Mouse (Mus musculus): Measurements from ENCODE around the gene Cobl.

Gene Cobl

DNA sequence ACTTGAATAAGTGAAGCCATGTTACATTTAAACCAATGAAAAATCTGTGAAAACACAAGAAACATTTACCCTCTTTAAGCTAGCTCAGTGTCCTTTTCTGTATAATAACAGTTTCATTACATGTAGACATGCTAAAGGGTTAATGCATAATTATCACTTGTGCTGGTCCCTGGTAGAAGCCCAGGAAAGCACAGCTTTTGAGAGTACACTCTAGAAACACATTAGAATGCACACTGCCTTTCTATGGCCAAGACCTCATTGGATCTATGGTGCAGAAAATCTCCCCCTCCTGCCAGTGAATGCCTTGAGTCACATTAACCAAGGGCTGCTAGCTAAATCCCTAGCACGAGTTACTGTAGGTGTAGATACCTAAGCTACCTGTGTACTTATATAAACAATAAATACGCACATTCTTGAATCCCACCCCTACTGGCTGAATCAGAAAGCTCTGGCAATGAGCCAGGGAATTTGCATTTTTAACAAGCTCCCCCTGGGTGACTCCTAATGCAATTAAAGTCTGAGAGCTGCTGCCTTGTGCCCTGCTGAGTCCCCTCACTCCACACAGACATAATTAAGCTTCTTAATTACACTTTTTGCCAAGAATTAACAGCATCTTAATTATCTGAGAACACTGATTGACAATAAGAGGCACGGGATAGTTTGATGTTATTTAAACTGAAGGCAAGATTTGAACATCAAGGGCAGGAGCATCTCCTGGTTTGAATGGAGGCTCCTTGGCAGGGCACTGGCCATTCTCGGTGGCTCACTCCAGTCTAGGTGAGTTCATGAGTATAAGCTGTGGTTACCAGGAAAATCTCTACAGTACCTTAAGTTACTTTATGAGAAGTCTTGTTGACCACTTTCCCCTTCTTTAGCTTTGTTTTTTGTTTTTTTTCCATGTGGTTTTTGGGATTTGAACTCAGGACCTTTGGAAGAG is 244.9 kb downstream of the Cobl start:
- DNase-seq (ENCODE audit: low read depth), result no peak

DNA sequence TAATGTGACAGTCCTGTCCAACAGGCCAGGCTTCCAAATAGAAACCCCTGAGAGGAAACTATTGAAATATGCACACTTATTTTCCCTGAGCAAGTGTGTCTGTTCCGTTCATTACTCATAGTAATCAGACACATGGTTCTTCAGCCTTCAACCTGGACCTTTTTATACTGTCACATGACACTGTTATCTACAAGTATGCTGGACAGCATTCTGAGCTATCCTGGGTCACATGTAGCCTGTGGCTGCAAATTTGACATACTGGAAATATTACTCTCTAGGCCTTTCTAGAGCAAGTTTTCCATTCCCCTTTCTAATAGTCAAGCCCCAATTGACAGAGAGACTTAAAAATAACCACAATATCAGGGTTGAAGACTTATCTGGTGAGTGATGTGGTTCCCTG is 247.9 kb downstream of the Cobl start:
- DNase-seq (ENCODE audit: low read depth), result no peak

DNA sequence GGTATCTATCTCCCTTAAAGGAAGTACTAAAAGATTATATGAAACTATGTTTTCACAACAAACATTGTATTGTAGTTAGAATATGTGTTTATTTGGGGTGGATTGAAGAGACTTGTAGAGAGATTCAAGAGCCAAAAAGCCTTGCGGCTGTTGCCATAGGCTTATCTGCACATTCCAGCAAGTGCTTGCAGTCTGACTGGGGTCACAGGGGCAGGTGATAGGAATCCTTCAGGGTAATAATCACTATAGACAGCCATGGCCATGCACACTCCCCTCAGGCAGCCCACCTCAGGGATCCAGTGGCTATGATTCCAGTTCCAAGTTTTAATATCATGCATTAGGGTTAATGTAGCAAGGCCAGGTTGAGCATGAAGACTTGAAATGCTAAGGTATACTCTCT is 249.2 kb downstream of the Cobl start:
- no peak for DNase-seq (ENCODE audit: low read depth)

DNA sequence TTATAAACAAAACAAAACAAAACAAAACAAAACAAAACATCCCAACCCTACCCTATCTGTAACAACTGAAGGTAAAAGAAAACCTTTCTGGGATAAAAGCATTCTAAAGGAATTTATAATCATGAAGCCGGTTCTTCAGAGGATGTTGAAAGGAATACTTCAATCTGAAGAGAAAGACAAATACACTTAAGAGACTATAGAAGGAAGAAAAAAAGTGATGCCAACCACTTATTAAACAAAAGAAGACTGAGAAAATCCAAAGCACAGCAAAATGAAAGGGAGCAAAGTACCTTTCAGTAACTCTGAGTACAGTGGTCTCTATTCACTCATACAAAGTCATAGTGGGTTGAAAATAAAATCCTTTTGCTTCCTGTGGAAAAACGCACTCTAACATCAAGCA is 256.2 kb downstream of the Cobl start:
- no peak for DNase-seq (ENCODE audit: low read depth)

DNA sequence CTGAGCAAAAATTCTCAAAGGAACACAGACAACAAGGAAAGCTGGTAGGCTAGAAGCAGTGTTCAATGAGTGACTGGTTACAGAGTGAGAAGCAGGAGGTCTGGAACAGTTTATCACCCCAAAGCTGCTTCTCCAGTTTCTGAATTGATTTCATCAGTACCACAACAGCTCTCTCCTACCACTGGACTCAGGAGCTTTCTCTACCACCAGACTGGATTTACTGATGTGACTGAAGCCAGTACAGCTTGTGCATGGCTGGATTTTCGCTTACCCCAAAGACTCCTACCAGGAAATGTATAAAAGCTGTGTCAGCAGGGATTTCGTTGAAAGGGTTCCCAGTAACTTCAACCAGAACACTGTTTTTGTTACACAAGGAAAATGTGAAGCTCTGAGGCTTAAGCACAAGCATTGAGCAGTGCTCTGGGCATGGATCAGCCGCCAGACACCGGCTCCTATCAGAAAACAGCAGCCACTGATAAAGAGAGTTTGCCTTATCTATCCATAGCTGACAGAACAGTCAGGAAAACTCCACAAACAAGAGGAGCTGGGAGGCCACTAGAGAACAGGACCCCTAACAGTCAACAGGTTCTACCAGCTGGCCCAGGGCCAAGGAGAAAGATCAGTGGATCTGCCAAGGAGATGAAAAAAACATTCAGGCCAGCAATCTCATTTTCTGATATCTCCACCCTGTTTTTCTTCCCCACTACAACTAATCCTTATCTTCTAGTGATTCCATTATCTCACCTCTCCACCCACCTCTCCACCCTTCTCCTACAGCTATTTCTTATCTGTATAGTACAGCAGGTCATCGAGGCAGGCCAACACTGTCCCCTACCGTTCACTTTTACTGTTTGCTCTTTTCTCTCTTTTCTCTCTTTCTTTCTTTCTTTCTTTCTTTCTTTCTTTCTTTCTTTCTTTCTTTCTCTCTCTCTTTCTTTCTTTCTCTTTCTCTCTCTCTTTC is 259.3 kb downstream of the Cobl start:
- peak; percentile 35 for DNase-seq (ENCODE audit: low read depth)

DNA sequence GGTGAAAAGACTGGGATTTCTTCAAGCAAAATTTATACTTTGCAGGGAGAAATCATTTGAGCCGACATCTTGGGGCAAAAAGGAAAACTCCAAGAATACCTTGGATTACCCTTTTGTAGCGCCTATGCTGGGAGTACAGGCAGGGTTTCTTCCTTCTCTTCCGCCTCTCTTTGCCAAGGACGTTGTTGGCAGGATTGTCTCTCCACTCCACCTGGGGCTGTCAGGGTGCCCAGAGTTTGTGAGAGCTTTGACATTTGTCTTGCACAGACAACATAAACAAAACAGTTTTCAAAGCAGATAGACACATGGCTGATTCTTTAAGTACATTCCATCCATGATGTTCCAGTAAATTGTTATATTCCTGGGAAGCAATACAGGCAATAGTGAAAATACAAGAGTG is 265.3 kb downstream of the Cobl start:
- DNase-seq (ENCODE audit: low read depth), result no peak

DNA sequence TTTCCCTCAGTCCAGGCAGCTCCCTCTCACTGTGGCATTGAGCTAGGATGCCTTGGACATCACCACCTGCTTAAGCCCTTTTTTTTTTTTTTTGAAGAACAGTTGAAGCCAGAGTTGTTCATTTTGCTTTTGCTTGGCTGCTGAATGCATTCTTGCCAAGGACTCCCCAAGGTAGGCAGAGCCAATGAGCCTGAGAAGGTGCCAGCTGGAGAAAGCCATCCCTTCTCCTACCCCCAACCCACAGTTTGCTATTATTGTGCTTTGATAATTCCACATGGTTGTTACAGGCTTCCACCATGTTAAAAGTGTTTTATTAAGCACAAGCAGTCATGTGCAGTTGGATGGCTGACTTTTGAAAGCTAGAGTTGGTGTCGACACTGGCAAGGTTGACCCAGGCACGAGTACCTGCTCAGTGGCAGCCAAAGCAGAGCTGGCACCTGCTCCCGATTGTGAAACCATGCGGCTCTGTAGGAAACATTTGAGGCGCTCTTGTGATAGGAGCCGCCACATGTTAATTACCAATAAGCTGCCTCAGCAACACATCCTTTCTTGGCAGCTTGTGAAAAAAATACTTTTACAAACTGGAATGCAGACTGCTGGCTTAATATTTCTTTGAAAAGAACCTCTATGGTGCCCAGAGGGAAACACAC is 265.9 kb downstream of the Cobl start:
- no peak for DNase-seq (ENCODE audit: low read depth)

DNA sequence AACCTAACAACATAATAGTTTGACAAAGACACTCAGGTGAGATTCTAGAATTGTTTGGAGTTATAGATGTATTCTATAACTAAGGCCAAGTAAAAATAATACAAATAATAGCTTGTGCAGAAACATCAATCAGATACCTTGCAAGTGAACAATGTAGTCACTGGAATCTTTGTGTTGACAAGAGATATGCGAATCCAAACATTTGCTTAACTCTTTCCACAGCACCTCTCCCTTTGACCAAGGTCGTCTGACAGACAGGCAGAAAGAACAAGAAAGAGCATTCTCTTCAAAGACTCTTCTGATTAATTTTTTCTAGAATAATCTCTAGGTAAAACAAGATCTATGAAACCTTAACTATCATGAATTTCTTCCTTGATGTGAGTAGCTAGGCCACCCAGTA is 266.7 kb downstream of the Cobl start:
- no peak for DNase-seq (ENCODE audit: low read depth)

DNA sequence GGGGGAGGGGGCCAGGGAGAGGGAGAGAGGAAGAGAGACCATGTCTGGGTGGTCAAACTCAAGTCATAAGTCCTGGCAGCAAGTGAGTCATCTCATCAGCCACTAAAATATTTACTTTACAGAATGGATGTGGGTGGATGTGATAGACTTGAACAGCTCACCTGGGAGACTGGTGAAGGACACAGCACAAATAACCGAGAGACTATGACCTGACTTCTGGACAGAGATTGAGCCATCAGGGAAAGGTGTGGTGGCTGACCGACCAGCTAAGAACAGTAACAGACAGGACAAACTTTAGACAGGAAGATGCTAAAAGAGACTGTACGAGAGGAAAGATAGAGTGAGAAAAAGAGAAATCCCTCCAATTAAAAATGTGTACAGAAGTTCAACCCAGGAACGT is 267.2 kb downstream of the Cobl start:
- DNase-seq (ENCODE audit: low read depth), result no peak

DNA sequence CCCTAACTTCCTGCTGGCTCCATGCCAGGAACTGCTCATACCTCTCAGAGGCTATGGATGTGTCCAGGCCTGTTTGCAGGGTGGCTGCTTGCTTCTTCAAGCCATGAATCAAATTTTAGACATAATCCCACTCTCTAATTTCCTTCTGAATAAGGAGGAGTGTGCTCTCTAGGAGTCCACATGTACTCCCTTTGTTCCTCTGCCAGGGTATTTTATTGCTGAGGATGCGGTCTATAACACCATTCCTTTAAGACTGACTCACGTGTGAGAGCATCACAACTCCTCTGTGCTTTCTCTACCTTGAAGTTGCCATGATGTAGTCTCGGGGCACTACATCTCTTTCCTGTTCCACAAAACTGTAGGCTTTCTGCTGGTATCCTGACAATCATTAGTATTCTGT is 269.4 kb downstream of the Cobl start:
- no peak for DNase-seq (ENCODE audit: low read depth)

DNA sequence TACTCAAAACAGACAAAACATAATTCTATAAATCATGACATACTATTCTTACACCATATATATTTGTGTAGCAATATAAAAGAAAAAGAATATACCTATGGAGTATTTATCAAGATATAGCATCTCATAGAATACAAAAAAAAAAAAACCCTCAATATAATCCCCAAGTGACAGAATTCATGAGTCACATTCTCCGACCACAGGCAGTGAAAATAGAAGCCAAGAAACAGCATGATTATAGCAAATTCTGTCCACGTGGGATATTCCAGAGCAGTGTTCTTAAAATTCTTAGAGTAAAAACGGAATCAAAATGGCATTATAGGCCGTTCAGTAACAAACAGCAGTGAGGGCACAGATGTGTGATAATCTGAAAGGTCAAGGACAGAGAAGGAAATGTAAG is 271.4 kb downstream of the Cobl start:
- no peak for DNase-seq (ENCODE audit: low read depth)

DNA sequence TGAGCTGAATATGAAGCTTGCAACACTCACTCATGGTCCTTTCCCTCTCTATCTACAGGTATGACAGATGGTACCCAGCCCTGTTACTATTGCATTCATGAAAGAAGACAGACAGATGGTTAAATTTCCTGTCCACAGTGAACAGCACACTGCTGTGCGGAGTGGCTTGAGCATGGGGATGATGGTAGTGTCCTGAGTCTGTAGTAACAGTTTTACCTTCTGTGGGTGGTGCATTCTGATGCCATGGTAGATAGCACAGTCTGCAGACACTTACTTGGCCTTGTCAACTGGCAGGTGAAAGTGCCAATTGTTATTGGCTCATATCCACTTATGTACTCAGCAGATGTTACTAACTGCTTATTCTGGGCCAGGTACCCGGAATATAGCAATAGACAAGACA is 273.4 kb downstream of the Cobl start:
- DNase-seq (ENCODE audit: low read depth), result no peak

DNA sequence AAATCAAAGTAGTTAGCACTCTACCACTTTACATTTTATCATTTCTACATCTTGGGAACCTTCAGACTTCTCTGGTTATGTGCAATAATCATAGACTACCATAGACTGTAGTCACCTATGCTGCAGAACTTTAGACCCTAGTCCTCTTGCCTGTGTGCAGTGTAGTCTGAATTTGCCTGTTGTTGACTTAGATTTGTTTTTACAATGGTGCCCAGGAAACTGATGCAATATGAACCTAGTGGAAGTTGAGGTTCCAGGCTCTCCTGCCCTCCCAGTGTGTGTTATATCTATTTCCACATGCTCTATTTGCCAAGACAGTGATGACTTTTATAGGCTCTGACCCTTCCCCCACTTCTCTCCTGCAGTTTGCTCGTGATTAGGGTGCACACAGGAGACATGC is 274.3 kb downstream of the Cobl start:
- DNase-seq (ENCODE audit: low read depth), result no peak

All from c-Kit-positive CD71-positive TER-119-negative erythroid progenitor cells, embryonic 14.5 days (primary cell).